Mouse (Mus musculus): ENCODE data around the gene Rps9. TPM values are rescaled to one million over a fixed set of nuclear protein-coding genes. Genes with fewer than 3 reads are reported as not detected.

Rps9 gene
- polyA plus RNA-seq (2016; fragmentation: Nextera tagmentation; extraction: Ambion mirVana) = 1,366 and 1,587 TPM in 2 replicates

- peak; percentile 96 for DNase-seq (ENCODE audit: low spot score)
- WGBS = under 1% methylated on average over 42 of the region's 42 CpGs
- Histone ChIP-seq H3K27ac (peak within 1 kb of the TSS; percentile 95), H3K27me3 (ENCODE audit: low read depth, poor library complexity, severe bottlenecking) (no peaks in the 10 kb centered on the region), H3K36me3 (peaks cover 71% of the 10 kb centered on the region), H3K9me3 (replicated peaks) (no peaks in the 10 kb centered on the region), H3K4me1 (peaks cover 11% of the 10 kb centered on the region), H3K4me3 (peak within 1 kb of the TSS; percentile 85)
These were observed at the start of gene Rps9 for GRCm38 (mm10) chr7:3703879-3704441. Gene Rps9 (plus strand): TSS chr7:3703993.

GRCm38 (mm10) chr7:3656966-3657365, 46.8 kb upstream of the Rps9 start:
- DNase-seq (ENCODE audit: low spot score) = no peak
- Histone ChIP-seq H3K27me3 (ENCODE audit: low read depth, poor library complexity, severe bottlenecking) (no peaks in the 10 kb centered on the region), H3K4me3 (no peak overlapping the region), H3K4me1 (no peaks in the 10 kb centered on the region), H3K9me3 (replicated peaks) (no peaks in the 10 kb centered on the region), H3K27ac (no peak overlapping the region), H3K36me3 (peaks cover 100% of the 10 kb centered on the region)
- WGBS = 91% methylated on average over 4 of the region's 4 CpGs

GRCm38 (mm10) chr7:3658578-3658977, 45.2 kb upstream of the Rps9 start:
- Histone ChIP-seq H3K9me3 (replicated peaks) (no peaks in the 10 kb centered on the region), H3K36me3 (peaks cover 99% of the 10 kb centered on the region), H3K4me1 (no peaks in the 10 kb centered on the region), H3K27me3 (ENCODE audit: low read depth, poor library complexity, severe bottlenecking) (no peaks in the 10 kb centered on the region), H3K4me3 (no peak overlapping the region), H3K27ac (no peak overlapping the region)
- WGBS = 97% methylated on average over 14 of the region's 14 CpGs
- no peak for DNase-seq (ENCODE audit: low spot score)

- H3K27me3 ChIP-seq (ENCODE audit: low read depth, poor library complexity, severe bottlenecking) = no peaks in the 10 kb centered on the region
- H3K9me3 ChIP-seq (replicated peaks) = no peaks in the 10 kb centered on the region
- peaks cover 24% of the 10 kb centered on the region for H3K4me1 ChIP-seq
- H3K27ac ChIP-seq = peak overlapping the region; percentile 82
- DNase-seq (ENCODE audit: low spot score) = peak; percentile 37
- WGBS = 36% methylated on average over 15 of the region's 15 CpGs
- H3K4me3 ChIP-seq = peak overlapping the region; percentile 69
- H3K36me3 ChIP-seq = peaks cover 39% of the 10 kb centered on the region
These were observed 39.1 kb upstream of the Rps9 start for GRCm38 (mm10) chr7:3664524-3665214.

- Histone ChIP-seq H3K36me3 (peaks cover 31% of the 10 kb centered on the region), H3K27ac (peak within 1 kb of the TSS; percentile 82), H3K4me1 (peaks cover 24% of the 10 kb centered on the region), H3K9me3 (replicated peaks) (no peaks in the 10 kb centered on the region), H3K4me3 (peak within 1 kb of the TSS; percentile 69), H3K27me3 (ENCODE audit: low read depth, poor library complexity, severe bottlenecking) (no peaks in the 10 kb centered on the region)
- 4% methylated on average over 45 of the region's 45 CpGs for WGBS
- peak; percentile 87 for DNase-seq (ENCODE audit: low spot score)
These were observed 38.3 kb upstream of the Rps9 start, which contains the start of gene Leng1 for GRCm38 (mm10) chr7:3665215-3666114. Gene Leng1 (minus strand): TSS chr7:3665840.

GRCm38 (mm10) chr7:3666921-3667391, 36.8 kb upstream of the Rps9 start:
- DNase-seq (ENCODE audit: low spot score) = no peak
- peaks cover 17% of the 10 kb centered on the region for H3K36me3 ChIP-seq
- no peaks in the 10 kb centered on the region for H3K9me3 ChIP-seq (replicated peaks)
- H3K4me3 ChIP-seq = 0 out of 2 replicates have a peak overlapping the region, but pooled peaks have one; percentile 28
- WGBS = 16% methylated on average over 14 of the region's 14 CpGs
- H3K4me1 ChIP-seq = peaks cover 24% of the 10 kb centered on the region
- no peaks in the 10 kb centered on the region for H3K27me3 ChIP-seq (ENCODE audit: low read depth, poor library complexity, severe bottlenecking)
- no peak overlapping the region for H3K27ac ChIP-seq

GRCm38 (mm10) chr7:3674507-3675227, 29.1 kb upstream of the Rps9 start:
- Histone ChIP-seq H3K4me3 (no peak overlapping the region), H3K4me1 (no peaks in the 10 kb centered on the region), H3K27me3 (ENCODE audit: low read depth, poor library complexity, severe bottlenecking) (no peaks in the 10 kb centered on the region), H3K27ac (no peak overlapping the region), H3K36me3 (peaks cover 7% of the 10 kb centered on the region; the same call in 1 of the 2 replicates), H3K9me3 (replicated peaks) (no peaks in the 10 kb centered on the region)
- 74% methylated on average over 10 of the region's 10 CpGs for WGBS
- DNase-seq (ENCODE audit: low spot score) = peak; percentile 84

GRCm38 (mm10) chr7:3675228-3675548, 28.6 kb upstream of the Rps9 start:
- DNase-seq (ENCODE audit: low spot score) = no peak
- no peaks in the 10 kb centered on the region for H3K4me1 ChIP-seq
- H3K27me3 ChIP-seq (ENCODE audit: low read depth, poor library complexity, severe bottlenecking) = no peaks in the 10 kb centered on the region
- H3K36me3 ChIP-seq = peaks cover 8% of the 10 kb centered on the region; the same call in 1 of the 2 replicates
- 68% methylated on average over 3 of the region's 3 CpGs for WGBS
- no peaks in the 10 kb centered on the region for H3K9me3 ChIP-seq (replicated peaks)
- no peak overlapping the region for H3K4me3 ChIP-seq
- H3K27ac ChIP-seq = no peak overlapping the region

- 91% methylated on average over 12 of the region's 12 CpGs for WGBS
- Histone ChIP-seq H3K4me1 (no peaks in the 10 kb centered on the region), H3K36me3 (peaks cover 15% of the 10 kb centered on the region), H3K27ac (no peak overlapping the region), H3K9me3 (replicated peaks) (no peaks in the 10 kb centered on the region), H3K4me3 (no peak overlapping the region), H3K27me3 (ENCODE audit: low read depth, poor library complexity, severe bottlenecking) (no peaks in the 10 kb centered on the region)
- DNase-seq (ENCODE audit: low spot score) = no peak
These were observed 27.4 kb upstream of the Rps9 start for GRCm38 (mm10) chr7:3676371-3676770.

GRCm38 (mm10) chr7:3677342-3677741, 26.5 kb upstream of the Rps9 start, which contains the start of gene Tmc4:
Gene Tmc4 (minus strand): TSS chr7:3677553.
- Histone ChIP-seq H3K36me3 (peaks cover 19% of the 10 kb centered on the region), H3K4me1 (no peaks in the 10 kb centered on the region), H3K9me3 (replicated peaks) (no peaks in the 10 kb centered on the region), H3K27ac (no peak within 1 kb of the TSS), H3K4me3 (no peak within 1 kb of the TSS), H3K27me3 (ENCODE audit: low read depth, poor library complexity, severe bottlenecking) (no peaks in the 10 kb centered on the region)
- 46% methylated on average over 9 of the region's 9 CpGs for WGBS
- DNase-seq (ENCODE audit: low spot score) = no peak

GRCm38 (mm10) chr7:3683908-3684550, 19.8 kb upstream of the Rps9 start:
- DNase-seq (ENCODE audit: low spot score) = no peak
- 89% methylated on average over 10 of the region's 10 CpGs for WGBS
- no peak overlapping the region for H3K27ac ChIP-seq
- H3K27me3 ChIP-seq (ENCODE audit: low read depth, poor library complexity, severe bottlenecking) = no peaks in the 10 kb centered on the region
- H3K4me1 ChIP-seq = no peaks in the 10 kb centered on the region
- H3K36me3 ChIP-seq = peaks cover 69% of the 10 kb centered on the region
- no peak overlapping the region for H3K4me3 ChIP-seq
- no peaks in the 10 kb centered on the region for H3K9me3 ChIP-seq (replicated peaks)

- WGBS = 94% methylated on average over 8 of the region's 8 CpGs
- Histone ChIP-seq H3K4me1 (no peaks in the 10 kb centered on the region), H3K9me3 (replicated peaks) (no peaks in the 10 kb centered on the region), H3K27me3 (ENCODE audit: low read depth, poor library complexity, severe bottlenecking) (no peaks in the 10 kb centered on the region), H3K36me3 (peaks cover 67% of the 10 kb centered on the region), H3K4me3 (no peak overlapping the region), H3K27ac (no peak overlapping the region)
- no peak for DNase-seq (ENCODE audit: low spot score)
These were observed 19.1 kb upstream of the Rps9 start for GRCm38 (mm10) chr7:3684698-3685097.

All from limb, embryonic 10.5 days (tissue).